Mouse (Mus musculus) midbrain, embryonic 10.5 days (tissue): ENCODE measurements around the gene Tgif1. TPM values are rescaled to one million over a fixed set of nuclear protein-coding genes. Genes with fewer than 3 reads are reported as not detected.
"Not testable (repeated sequence)": the region's sequence is repeated elsewhere in the genome, so short reads cannot be mapped to it uniquely, and the experiment has no call there.

Experiments
- DNase-seq: peaks from one replicate; pipeline ENCODE4 v3.0.0-alpha.2; 2017; ENCODE audit warnings: low spot score
- H3K27ac ChIP-seq: fragments of 300-500 bp; sonication (generic); replicated peaks from 2 replicates; pipeline ENCODE4 v1.5.1; 2016; ENCODE audit warnings: mild to moderate bottlenecking
- H3K27me3 ChIP-seq: fragments of 300-500 bp; sonication (generic); 2 replicates; pipeline ENCODE4 v1.6.1; 2016; ENCODE audit warnings: low read depth, mild to moderate bottlenecking; ENCODE audit not compliant: poor library complexity, severe bottlenecking
- H3K36me3 ChIP-seq: fragments of 300-500 bp; sonication (generic); 2 replicates; pipeline ENCODE4 v1.6.1; 2016; ENCODE audit warnings: mild to moderate bottlenecking, moderate library complexity
- H3K4me1 ChIP-seq: fragments of 300-500 bp; sonication (generic); 2 replicates; pipeline ENCODE4 v1.6.1; 2016
- H3K4me3 ChIP-seq: fragments of 300-500 bp; sonication (generic); 2 replicates; pipeline ENCODE4 v1.5.1; 2016; ENCODE audit warnings: mild to moderate bottlenecking, moderate library complexity
- H3K9me3 ChIP-seq: fragments of 300-500 bp; sonication (generic); replicated peaks from 2 replicates; pipeline ENCODE4 v1.6.1; 2016; ENCODE audit warnings: mild to moderate bottlenecking
- whole genome bisulfite sequencing: fragments of 180-500 bp; shearing (Covaris S2); methylation state at CpG from one replicate; pipeline ENCODE4 v1.1.7; 2016; 5-methylcytosine and 5-hydroxymethylcytosine counted together
- polyA plus RNA-seq: library from polyadenylated mRNA; unstranded; fragments of >200 nt; fragmentation: Nextera tagmentation; extraction: Ambion mirVana; gene quantifications from 2 replicates; pipeline ENCODE4 v1.2.1, GENCODE M21; 2016

The Tgif1 gene
- polyA plus RNA-seq, 1 experiment from 2014 or later: 73.6 TPM

- DNase-seq: no peak
- H3K4me1 ChIP-seq: peaks cover 35% of the 10 kb centered on the region
- H3K4me3 ChIP-seq: no peak overlapping the region
- 91% methylated on average over 9 of the region's 9 CpGs for WGBS
- H3K36me3 ChIP-seq: peaks cover 4% of the 10 kb centered on the region; the same call in 1 of the 2 replicates
- peaks cover 44% of the 10 kb centered on the region for H3K27me3 ChIP-seq
- no peak overlapping the region for H3K27ac ChIP-seq
- H3K9me3 ChIP-seq: no peaks in the 10 kb centered on the region
Measured at GRCm38 (mm10) chr17:70832544-70832943, 20.8 kb downstream of the Tgif1 start.

GRCm38 (mm10) chr17:70831591-70831990, 21.8 kb downstream of the Tgif1 start:
- Histone ChIP-seq H3K27ac (no peak overlapping the region), H3K4me3 (no peak overlapping the region), H3K9me3 (no peaks in the 10 kb centered on the region), H3K36me3 (peaks cover 4% of the 10 kb centered on the region; the same call in 1 of the 2 replicates), H3K4me1 (peaks cover 30% of the 10 kb centered on the region), H3K27me3 (peaks cover 41% of the 10 kb centered on the region)
- no peak for DNase-seq
- WGBS: 85% methylated on average over 4 of the region's 4 CpGs

- no peak overlapping the region for H3K4me3 ChIP-seq
- H3K27ac ChIP-seq: no peak overlapping the region
- peaks cover 4% of the 10 kb centered on the region; the same call in 1 of the 2 replicates for H3K36me3 ChIP-seq
- 74% methylated on average over 23 of the region's 23 CpGs for WGBS
- peaks cover 18% of the 10 kb centered on the region for H3K4me1 ChIP-seq
- DNase-seq: peak; percentile 34
- H3K9me3 ChIP-seq: no peaks in the 10 kb centered on the region
- H3K27me3 ChIP-seq: peaks cover 29% of the 10 kb centered on the region
Measured at GRCm38 (mm10) chr17:70829943-70830715, 23.2 kb downstream of the Tgif1 start.

- H3K27me3 ChIP-seq: peaks cover 25% of the 10 kb centered on the region
- no peak for DNase-seq
- no peaks in the 10 kb centered on the region for H3K9me3 ChIP-seq
- peaks cover 4% of the 10 kb centered on the region; the same call in 1 of the 2 replicates for H3K36me3 ChIP-seq
- peaks cover 9% of the 10 kb centered on the region for H3K4me1 ChIP-seq
- 87% methylated on average over 6 of the region's 6 CpGs for WGBS
- no peak overlapping the region for H3K27ac ChIP-seq
- H3K4me3 ChIP-seq: no peak overlapping the region
Measured at GRCm38 (mm10) chr17:70829217-70829616, 24.1 kb downstream of the Tgif1 start.

- no peak for DNase-seq
- Histone ChIP-seq H3K9me3 (no peaks in the 10 kb centered on the region), H3K27me3 (peaks cover 19% of the 10 kb centered on the region), H3K36me3 (peaks cover 4% of the 10 kb centered on the region; the same call in 1 of the 2 replicates), H3K4me1 (peaks cover 7% of the 10 kb centered on the region; the same call in 1 of the 2 replicates), H3K4me3 (no peak overlapping the region), H3K27ac (no peak overlapping the region)
- 91% methylated on average over 2 of the region's 2 CpGs for WGBS
Measured at GRCm38 (mm10) chr17:70828569-70828968, 24.8 kb downstream of the Tgif1 start.

GRCm38 (mm10) chr17:70828180-70828528, 25.2 kb downstream of the Tgif1 start:
- peaks cover 14% of the 10 kb centered on the region for H3K27me3 ChIP-seq
- 71% methylated on average over 4 of the region's 4 CpGs for WGBS
- H3K4me1 ChIP-seq: peaks cover 7% of the 10 kb centered on the region; the same call in 1 of the 2 replicates
- H3K27ac ChIP-seq: no peak overlapping the region
- peaks cover 4% of the 10 kb centered on the region; the same call in 1 of the 2 replicates for H3K36me3 ChIP-seq
- no peak for DNase-seq
- H3K9me3 ChIP-seq: no peaks in the 10 kb centered on the region
- H3K4me3 ChIP-seq: no peak overlapping the region

- DNase-seq, H3K4me1 ChIP-seq, H3K4me3 ChIP-seq, H3K36me3 ChIP-seq, H3K27ac ChIP-seq, H3K9me3 ChIP-seq: not testable (repeated sequence)
- H3K27me3 ChIP-seq: peaks cover 10% of the 10 kb centered on the region
- WGBS: 87% methylated on average over 11 of the region's 11 CpGs
Measured at GRCm38 (mm10) chr17:70827463-70828179, 25.7 kb downstream of the Tgif1 start.

GRCm38 (mm10) chr17:70826227-70826626, 27.1 kb downstream of the Tgif1 start:
- Histone ChIP-seq H3K4me3 (no peak overlapping the region), H3K27ac (no peak overlapping the region)
- 85% methylated on average over 12 of the region's 12 CpGs for WGBS

GRCm38 (mm10) chr17:70823083-70823482, 30.3 kb downstream of the Tgif1 start:
- no peak overlapping the region for H3K27ac ChIP-seq
- H3K27me3 ChIP-seq: peaks cover 40% of the 10 kb centered on the region
- H3K36me3 ChIP-seq: no peaks in the 10 kb centered on the region
- peaks cover 6% of the 10 kb centered on the region for H3K4me1 ChIP-seq
- DNase-seq: no peak
- 86% methylated on average over 8 of the region's 8 CpGs for WGBS
- no peaks in the 10 kb centered on the region for H3K9me3 ChIP-seq
- no peak overlapping the region for H3K4me3 ChIP-seq

More at GRCm38 (mm10) chr17:70826227-70826626, 27.1 kb downstream of the Tgif1 start:
- Histone ChIP-seq H3K27me3 (peaks cover 18% of the 10 kb centered on the region; the same call in 1 of the 2 replicates), H3K9me3 (no peaks in the 10 kb centered on the region), H3K36me3 (no peaks in the 10 kb centered on the region), H3K4me1 (peaks cover 7% of the 10 kb centered on the region; the same call in 1 of the 2 replicates)
- DNase-seq: no peak

GRCm38 (mm10) chr17:70817862-70818451, 35.4 kb downstream of the Tgif1 start:
- H3K9me3 ChIP-seq: no peaks in the 10 kb centered on the region
- H3K4me1 ChIP-seq: peaks cover 24% of the 10 kb centered on the region
- H3K4me3 ChIP-seq: peak overlapping the region; percentile 59
- 2% methylated on average over 51 of the region's 51 CpGs for WGBS
- H3K27me3 ChIP-seq: peaks cover 66% of the 10 kb centered on the region
- DNase-seq: peak; percentile 69
- no peaks in the 10 kb centered on the region for H3K36me3 ChIP-seq
- peak overlapping the region; percentile 77 for H3K27ac ChIP-seq

GRCm38 (mm10) chr17:70815001-70815400, 38.3 kb downstream of the Tgif1 start:
- H3K4me3 ChIP-seq: no peak overlapping the region
- WGBS: 68% methylated on average over 8 of the region's 8 CpGs
- H3K27ac ChIP-seq: no peak overlapping the region
- no peaks in the 10 kb centered on the region for H3K9me3 ChIP-seq
- peaks cover 33% of the 10 kb centered on the region for H3K4me1 ChIP-seq
- peaks cover 45% of the 10 kb centered on the region for H3K27me3 ChIP-seq
- H3K36me3 ChIP-seq: no peaks in the 10 kb centered on the region
- no peak for DNase-seq

GRCm38 (mm10) chr17:70810795-70811194, 42.6 kb downstream of the Tgif1 start:
- Histone ChIP-seq H3K27me3 (peaks cover 17% of the 10 kb centered on the region), H3K27ac (no peak overlapping the region), H3K4me3 (no peak overlapping the region), H3K36me3 (no peaks in the 10 kb centered on the region), H3K9me3 (no peaks in the 10 kb centered on the region), H3K4me1 (peaks cover 33% of the 10 kb centered on the region)
- DNase-seq: no peak
- 90% methylated on average over 5 of the region's 5 CpGs for WGBS
